Mouse (Mus musculus) cortical plate, adult 2 months (tissue): Measurements from ENCODE around the gene Pnkd.

Experiments
- CTCF ChIP-seq: fragments of 200-500 bp; IDR thresholded peaks from 2 replicates; pipeline ENCODE4 v1.5.1; 2011; ENCODE audit warnings: mild to moderate bottlenecking, control low read depth, low read length; ENCODE audit not compliant: insufficient read depth; ENCODE audit errors: extremely low read depth
- POLR2A ChIP-seq: fragments of 200-500 bp; IDR thresholded peaks from 2 replicates; pipeline ENCODE4 v1.6.1; 2011; ENCODE audit warnings: mild to moderate bottlenecking, low read length, control low read depth; ENCODE audit not compliant: insufficient read depth; ENCODE audit errors: extremely low read depth

- TF ChIP-seq CTCF (no peak), POLR2A (no peak)
Observed at GRCm38 (mm10) chr1:74293306-74293960, 8.7 kb downstream of the Pnkd start.
